Mouse (Mus musculus) liver, embryonic 15.5 days (tissue): Measurements from ENCODE around the gene Slfn2. TPM values are rescaled to one million over a fixed set of nuclear protein-coding genes. Genes with fewer than 3 reads are reported as not detected.
"Not testable (repeated sequence)": the region's sequence is repeated elsewhere in the genome, so short reads cannot be mapped to it uniquely, and the experiment has no call there.

Experiments
- ATAC-seq: fragments of 200-750 bp; cut with Nextera tagmentation; 2 replicates; pipeline ENCODE4 v1.8.0; 2017; ENCODE audit warnings: moderate number of reproducible peaks, mild to moderate bottlenecking, moderate library complexity; ENCODE audit not compliant: insufficient read depth
- H3K27ac ChIP-seq: fragments of 300-500 bp; sonication (generic); replicated peaks from 2 replicates; pipeline ENCODE4 v1.5.1; 2015; ENCODE audit warnings: mild to moderate bottlenecking, inconsistent platforms
- H3K27me3 ChIP-seq: fragments of 300-500 bp; sonication (generic); 2 replicates; pipeline ENCODE4 v1.6.1; 2015; ENCODE audit warnings: mild to moderate bottlenecking, inconsistent platforms
- H3K36me3 ChIP-seq: fragments of 300-500 bp; sonication (generic); replicated peaks from 2 replicates; pipeline ENCODE4 v1.6.1; 2015; ENCODE audit warnings: moderate library complexity, mild to moderate bottlenecking, inconsistent platforms
- H3K4me1 ChIP-seq: fragments of 300-500 bp; sonication (generic); replicated peaks from 2 replicates; pipeline ENCODE4 v1.6.1; 2015; ENCODE audit warnings: inconsistent platforms
- H3K4me2 ChIP-seq: fragments of 300-500 bp; sonication (generic); 2 replicates; pipeline ENCODE4 v1.6.1; 2015; ENCODE audit warnings: moderate library complexity, mild to moderate bottlenecking, inconsistent platforms
- H3K4me3 ChIP-seq: fragments of 300-500 bp; sonication (generic); replicated peaks from 2 replicates; pipeline ENCODE4 v1.5.1; 2015; ENCODE audit warnings: mild to moderate bottlenecking, inconsistent platforms
- H3K9ac ChIP-seq: fragments of 300-500 bp; sonication (generic); 2 replicates; pipeline ENCODE4 v1.6.1; 2015; ENCODE audit warnings: moderate library complexity, mild to moderate bottlenecking, inconsistent platforms
- H3K9me3 ChIP-seq: fragments of 300-500 bp; sonication (generic); replicated peaks from 2 replicates; pipeline ENCODE4 v1.6.1; 2016; ENCODE audit warnings: inconsistent platforms
- WGBS: fragments of 180-500 bp; shearing (Covaris S2); methylation state at CpG from one replicate; pipeline ENCODE4 v1.1.7; 2015; ENCODE audit warnings: mixed read lengths; ENCODE audit not compliant: insufficient replicate concordance; 5-methylcytosine and 5-hydroxymethylcytosine counted together
- polyA plus RNA-seq: library from polyadenylated mRNA; unstranded; fragments of >200 nt; fragmentation: Nextera tagmentation; extraction: Ambion mirVana; gene quantifications from 2 replicates; pipeline ENCODE4 v1.2.1, GENCODE M21; 2015

Gene Slfn2
- 11.6 and 11.7 TPM in 2 replicates for polyA plus RNA-seq

DNA sequence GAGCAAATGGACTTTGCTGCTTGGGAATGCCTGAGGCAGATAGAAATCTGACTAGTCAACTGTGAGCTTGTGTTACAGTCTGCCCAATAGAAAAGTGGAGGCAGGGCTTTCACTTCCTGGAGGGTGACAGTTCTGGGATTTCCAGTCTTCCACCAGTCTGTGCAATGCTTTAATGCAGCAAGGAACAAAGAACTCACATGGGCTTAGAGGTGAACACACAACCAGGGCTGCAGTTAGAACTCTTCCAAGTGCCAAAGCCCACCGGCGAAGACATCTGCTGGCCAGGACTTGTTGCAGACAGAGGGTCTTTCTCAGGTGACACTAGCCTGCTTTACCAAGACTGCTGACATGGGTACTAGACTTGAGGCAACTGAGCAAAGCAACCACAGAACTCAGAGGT is at the start of gene Slfn2:
Gene Slfn2, plus strand, starts transcription at position 167 of the 400 bp plus-strand sequence.
- peak within 1 kb of the TSS; percentile 40 for H3K4me3 ChIP-seq

DNA sequence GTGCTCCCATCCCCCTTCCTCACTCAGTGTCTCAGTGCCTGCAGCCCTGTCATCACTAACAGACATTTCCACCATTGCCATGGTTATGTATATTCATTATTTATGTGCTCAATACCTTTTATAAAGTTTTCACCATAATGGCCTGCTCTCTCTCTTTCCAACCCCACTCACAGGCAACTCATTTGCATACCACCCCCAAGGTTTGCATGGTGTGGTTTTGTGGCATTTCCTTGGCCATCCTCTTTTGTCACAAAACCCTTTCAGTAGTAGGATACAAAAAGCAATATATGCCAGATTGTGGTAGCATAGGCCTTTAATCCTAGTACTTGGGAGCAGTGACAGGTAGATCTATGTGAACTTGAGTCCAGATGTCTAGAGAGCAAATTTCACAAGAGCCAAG is 48.8 kb upstream of the Slfn2 start:
- ATAC-seq = no peak
- H3K9ac ChIP-seq = no peak overlapping the region

More for the DNA sequence above, at the start of gene Slfn2:
- Histone ChIP-seq H3K4me1 (0 out of 2 replicates have a peak, but pooled peaks cover 3% of the 10 kb centered on the region), H3K9ac (peak within 1 kb of the TSS; percentile 4; the same call in 1 of the 2 replicates), H3K27me3 (no peaks in the 10 kb centered on the region; the same call in 1 of the 2 replicates), H3K36me3 (0 out of 2 replicates have a peak, but pooled peaks cover 2% of the 10 kb centered on the region), H3K27ac (peak within 1 kb of the TSS; percentile 61), H3K4me2 (no peak within 1 kb of the TSS), H3K9me3 (no peaks in the 10 kb centered on the region)
- no peak for ATAC-seq
- 46% methylated on average over 2 of the region's 2 CpGs for WGBS

DNA sequence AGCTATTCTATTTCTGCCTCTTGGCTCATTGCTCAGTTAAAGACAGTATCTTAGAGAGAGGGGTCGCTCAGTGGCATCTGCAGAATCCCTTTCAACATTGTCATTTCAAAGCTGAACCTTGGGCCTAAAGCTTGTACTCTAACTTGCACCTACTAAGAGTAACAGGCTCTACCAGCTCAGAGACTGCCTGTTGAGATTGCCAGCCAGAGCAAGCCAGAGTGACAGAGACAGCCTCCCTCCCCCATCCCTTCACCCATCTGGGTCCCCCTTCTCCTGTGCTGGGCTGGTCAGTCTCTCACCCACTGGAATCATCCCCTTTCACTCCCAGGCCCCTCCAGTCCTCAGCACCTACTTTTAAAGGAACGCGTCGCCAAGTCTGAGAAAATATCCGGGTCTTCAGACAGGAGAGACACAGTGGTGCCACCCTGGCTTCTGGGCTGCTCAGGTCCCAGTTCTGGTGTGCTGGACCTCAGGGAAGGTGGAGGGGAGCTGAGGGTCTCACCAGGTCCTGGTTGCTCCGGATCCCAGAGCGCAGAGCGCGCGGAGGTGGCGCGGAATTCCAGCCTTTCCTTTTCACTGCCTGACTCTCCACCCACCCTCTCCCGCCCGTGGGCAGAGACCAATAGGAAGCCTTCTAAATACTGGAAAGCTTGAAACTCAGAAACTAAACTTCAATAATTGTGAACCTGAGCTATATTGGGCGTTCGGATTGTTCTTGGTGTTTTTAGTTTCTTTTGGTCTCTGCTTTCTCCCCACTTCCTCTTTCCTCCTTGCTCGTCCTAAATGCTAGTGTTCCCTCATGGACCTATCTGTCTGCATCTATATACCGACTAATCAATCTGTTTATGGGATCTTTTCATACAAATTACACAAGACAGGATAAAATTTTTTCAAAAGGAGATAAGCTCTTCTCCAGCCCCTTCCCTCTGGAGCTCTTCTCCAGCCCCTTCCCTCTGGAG is 45.1 kb upstream of the Slfn2 start:
- H3K4me1 ChIP-seq, H3K36me3 ChIP-seq, H3K27me3 ChIP-seq, H3K9me3 ChIP-seq, ATAC-seq, H3K9ac ChIP-seq: not testable (repeated sequence)
- 52% methylated on average over 18 of the region's 18 CpGs for WGBS
- peak overlapping the region; percentile 24 for H3K4me3 ChIP-seq
- H3K27ac ChIP-seq = 0 out of 2 replicates have a peak overlapping the region, but pooled peaks have one; percentile 34
- peak overlapping the region; percentile 40 for H3K4me2 ChIP-seq

More for the DNA sequence above, 48.8 kb upstream of the Slfn2 start:
- Histone ChIP-seq H3K4me2 (no peak overlapping the region), H3K27ac (no peak overlapping the region), H3K4me1 (no peaks in the 10 kb centered on the region), H3K4me3 (no peak overlapping the region), H3K36me3 (no peaks in the 10 kb centered on the region), H3K9me3 (no peaks in the 10 kb centered on the region), H3K27me3 (no peaks in the 10 kb centered on the region)

DNA sequence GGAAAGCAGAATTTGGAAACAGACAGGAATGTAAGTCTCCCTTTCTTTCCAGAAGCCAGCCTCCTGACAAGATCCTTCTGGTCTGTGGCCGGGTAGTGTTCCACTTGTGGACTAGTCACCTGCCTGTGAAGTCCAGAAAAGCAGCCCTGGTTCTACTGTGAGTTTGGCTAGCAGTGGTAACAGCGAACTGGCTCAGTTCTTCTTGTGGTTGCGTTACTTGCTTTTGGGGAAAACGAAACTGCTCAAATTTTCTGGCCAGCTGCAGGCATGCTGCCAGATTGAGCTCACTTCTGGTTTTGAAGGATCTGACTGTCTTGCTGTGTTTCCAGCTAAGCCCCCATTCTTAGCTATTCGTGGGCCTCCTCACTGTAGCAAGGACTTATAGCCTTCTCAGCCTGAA is 44.3 kb upstream of the Slfn2 start, which contains the start of gene Slfn8:
Gene Slfn8, minus strand, starts transcription at position 190 of the 400 bp plus-strand sequence.
- no peaks in the 10 kb centered on the region for H3K9me3 ChIP-seq
- WGBS = 24% methylated on average over 5 of the region's 5 CpGs
- H3K9ac ChIP-seq = no peak within 1 kb of the TSS
- no peaks in the 10 kb centered on the region for H3K27me3 ChIP-seq
- 0 out of 2 replicates have a peak within 1 kb of the TSS, but pooled peaks have one; percentile 34 for H3K27ac ChIP-seq
- H3K4me3 ChIP-seq = peak within 1 kb of the TSS; percentile 24
- ATAC-seq = no peak
- peak within 1 kb of the TSS; percentile 40 for H3K4me2 ChIP-seq
- no peaks in the 10 kb centered on the region for H3K4me1 ChIP-seq
- H3K36me3 ChIP-seq = no peaks in the 10 kb centered on the region

DNA sequence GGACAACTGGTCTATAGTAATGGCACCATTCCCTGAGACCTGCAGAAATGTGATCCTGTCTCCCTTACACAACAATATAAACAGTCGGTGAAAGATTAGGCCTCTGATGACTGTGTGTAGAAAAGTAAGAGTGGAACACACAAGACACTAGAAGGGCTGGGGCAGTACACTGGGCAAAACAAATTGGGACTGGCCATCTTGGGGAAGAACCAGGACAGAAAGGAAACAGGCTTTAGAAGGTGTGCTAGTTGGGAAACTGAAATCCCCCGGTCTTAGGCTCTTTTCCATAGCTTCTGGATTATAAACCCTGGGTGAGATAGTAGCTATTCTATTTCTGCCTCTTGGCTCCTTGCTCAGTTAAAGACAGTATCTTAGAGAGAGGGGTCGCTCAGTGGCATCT is 26.2 kb upstream of the Slfn2 start:
- not testable (repeated sequence) for H3K4me1 ChIP-seq, H3K27me3 ChIP-seq, H3K27ac ChIP-seq, H3K36me3 ChIP-seq, ATAC-seq, H3K4me2 ChIP-seq, H3K4me3 ChIP-seq, H3K9ac ChIP-seq, H3K9me3 ChIP-seq
- 56% methylated on average over 3 of the region's 3 CpGs for WGBS

DNA sequence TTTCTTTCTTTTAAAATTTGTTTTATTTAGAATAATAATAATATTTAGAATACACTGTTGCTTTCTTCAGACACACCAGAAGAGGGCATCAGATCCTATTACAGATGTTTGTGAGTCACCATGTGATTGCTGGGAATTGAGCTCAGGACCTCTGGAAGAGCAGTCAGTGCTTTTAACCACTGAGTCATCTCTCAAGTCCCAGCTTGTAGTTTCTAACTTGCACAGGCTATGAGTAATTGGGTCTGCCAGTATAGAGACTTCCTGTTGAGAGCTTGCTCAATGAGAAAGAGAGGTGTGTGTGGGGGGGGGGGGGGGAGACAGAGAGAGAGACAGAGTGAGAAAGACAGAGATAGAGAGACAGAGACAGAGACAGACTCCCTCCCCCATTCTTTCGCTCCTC is 25.8 kb upstream of the Slfn2 start:
- H3K27ac ChIP-seq = no peak overlapping the region
- no peak overlapping the region for H3K4me3 ChIP-seq
- WGBS = 36% methylated on average over 1 of the region's 1 CpGs
- no peak overlapping the region for H3K4me2 ChIP-seq
- no peaks in the 10 kb centered on the region; the same call in 1 of the 2 replicates for H3K4me1 ChIP-seq
- ATAC-seq = no peak
- no peaks in the 10 kb centered on the region for H3K36me3 ChIP-seq
- no peaks in the 10 kb centered on the region for H3K9me3 ChIP-seq
- 0 out of 2 replicates have a peak, but pooled peaks cover 2% of the 10 kb centered on the region for H3K27me3 ChIP-seq
- H3K9ac ChIP-seq = no peak overlapping the region

DNA sequence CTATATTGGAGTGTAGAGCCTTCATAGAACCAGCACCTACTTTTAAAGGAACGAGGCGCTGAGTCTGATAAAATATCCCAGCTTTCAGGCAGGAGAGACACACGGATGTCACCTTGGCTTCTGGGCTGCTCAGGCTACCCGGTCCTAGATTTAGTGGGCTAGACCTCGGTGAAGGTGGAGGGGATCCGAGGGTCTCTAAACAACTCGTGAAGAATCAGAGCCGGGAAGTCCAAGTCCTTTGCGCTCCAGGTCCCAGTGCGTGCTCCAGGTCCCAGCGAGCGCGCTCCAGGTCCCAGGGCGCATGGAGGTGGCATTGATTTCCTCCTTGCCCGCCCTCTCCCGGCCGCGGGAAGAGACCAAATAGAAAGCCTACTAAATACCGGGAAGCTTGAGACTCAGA is 25.1 kb upstream of the Slfn2 start:
- 0 out of 2 replicates have a peak, but pooled peaks cover 2% of the 10 kb centered on the region for H3K27me3 ChIP-seq
- H3K9me3 ChIP-seq = no peaks in the 10 kb centered on the region
- H3K4me1 ChIP-seq = no peaks in the 10 kb centered on the region; the same call in 1 of the 2 replicates
- no peak for ATAC-seq
- H3K9ac ChIP-seq = no peak overlapping the region
- no peak overlapping the region for H3K27ac ChIP-seq
- peak overlapping the region; percentile 23 for H3K4me3 ChIP-seq
- no peaks in the 10 kb centered on the region for H3K36me3 ChIP-seq
- H3K4me2 ChIP-seq = peak overlapping the region; percentile 46
- 6% methylated on average over 19 of the region's 19 CpGs for WGBS

DNA sequence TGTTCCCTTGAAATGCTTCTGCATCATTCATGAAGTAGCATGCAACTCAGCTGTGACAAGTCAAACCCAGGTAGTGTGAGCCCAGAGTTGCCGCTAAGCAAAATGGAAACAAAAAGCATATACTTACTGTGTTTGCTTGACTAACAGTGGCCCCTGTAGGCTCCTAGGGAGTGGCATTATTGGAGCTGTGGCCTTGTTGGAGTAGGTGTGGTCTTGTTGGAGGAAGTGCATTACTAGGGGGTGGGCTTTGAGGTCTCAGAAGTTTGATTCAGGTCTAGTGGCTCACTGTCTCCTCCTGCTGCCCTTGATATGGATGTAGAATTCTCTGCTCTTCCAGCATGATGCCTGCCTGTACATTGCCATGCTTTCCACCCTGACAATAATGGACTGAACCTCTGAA is 24.6 kb upstream of the Slfn2 start:
- no peak overlapping the region for H3K27ac ChIP-seq
- H3K36me3 ChIP-seq = no peaks in the 10 kb centered on the region
- no peaks in the 10 kb centered on the region for H3K9me3 ChIP-seq
- H3K9ac ChIP-seq = no peak overlapping the region
- H3K4me3 ChIP-seq = no peak overlapping the region
- H3K27me3 ChIP-seq = 0 out of 2 replicates have a peak, but pooled peaks cover 2% of the 10 kb centered on the region
- 5% methylated on average over 1 of the region's 1 CpGs for WGBS
- H3K4me1 ChIP-seq = no peaks in the 10 kb centered on the region; the same call in 1 of the 2 replicates
- peak overlapping the region; percentile 46 for H3K4me2 ChIP-seq
- ATAC-seq = no peak

DNA sequence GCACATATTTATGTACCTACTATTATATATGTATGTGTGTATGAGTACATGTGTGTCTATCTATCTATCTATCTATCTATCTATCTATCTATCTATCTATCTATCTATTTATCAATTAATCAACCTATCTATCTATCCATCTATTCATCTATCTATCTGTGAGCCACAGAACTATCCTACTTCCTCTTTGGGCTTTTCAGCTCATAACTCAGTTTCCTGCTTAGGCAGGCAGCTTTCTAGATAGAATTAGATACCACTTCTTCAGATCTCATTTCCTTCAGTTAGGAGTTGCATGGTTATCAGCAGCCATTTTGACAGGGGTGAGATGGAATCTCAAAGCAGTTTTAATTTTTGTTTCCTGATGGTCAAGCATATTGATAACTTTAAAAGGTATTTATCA is 23.9 kb upstream of the Slfn2 start:
- no peak overlapping the region for H3K9ac ChIP-seq
- no peak overlapping the region for H3K27ac ChIP-seq
- no peaks in the 10 kb centered on the region; the same call in 1 of the 2 replicates for H3K4me1 ChIP-seq
- H3K27me3 ChIP-seq = 0 out of 2 replicates have a peak, but pooled peaks cover 2% of the 10 kb centered on the region
- H3K4me2 ChIP-seq = no peak overlapping the region
- H3K4me3 ChIP-seq = no peak overlapping the region
- H3K9me3 ChIP-seq = no peaks in the 10 kb centered on the region
- no peaks in the 10 kb centered on the region for H3K36me3 ChIP-seq
- no peak for ATAC-seq

DNA sequence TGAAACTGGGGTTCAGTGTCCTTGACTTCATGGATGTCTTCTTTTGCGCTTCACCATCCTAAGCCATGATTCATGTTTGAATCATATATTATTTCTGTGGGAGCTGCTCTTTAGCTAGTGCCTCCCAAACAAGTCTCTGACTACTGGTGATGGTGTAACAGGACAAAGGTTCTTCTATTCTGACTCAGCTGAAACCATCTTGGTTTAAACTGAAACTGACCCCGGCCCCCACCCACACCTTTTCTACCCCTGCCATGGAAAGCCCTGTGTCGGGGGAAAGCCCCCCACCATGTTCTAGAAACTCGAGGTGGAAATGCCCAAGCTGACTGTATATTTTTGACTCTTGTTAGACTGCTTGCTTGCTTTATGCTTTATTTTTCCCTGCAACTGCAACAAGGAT is 21.0 kb upstream of the Slfn2 start:
- ATAC-seq = no peak
- WGBS = 48% methylated on average over 4 of the region's 4 CpGs
- Histone ChIP-seq H3K9ac (no peak overlapping the region), H3K4me2 (no peak overlapping the region), H3K36me3 (no peaks in the 10 kb centered on the region), H3K27me3 (0 out of 2 replicates have a peak, but pooled peaks cover 2% of the 10 kb centered on the region), H3K27ac (no peak overlapping the region), H3K4me1 (no peaks in the 10 kb centered on the region; the same call in 1 of the 2 replicates), H3K4me3 (no peak overlapping the region), H3K9me3 (no peaks in the 10 kb centered on the region)

DNA sequence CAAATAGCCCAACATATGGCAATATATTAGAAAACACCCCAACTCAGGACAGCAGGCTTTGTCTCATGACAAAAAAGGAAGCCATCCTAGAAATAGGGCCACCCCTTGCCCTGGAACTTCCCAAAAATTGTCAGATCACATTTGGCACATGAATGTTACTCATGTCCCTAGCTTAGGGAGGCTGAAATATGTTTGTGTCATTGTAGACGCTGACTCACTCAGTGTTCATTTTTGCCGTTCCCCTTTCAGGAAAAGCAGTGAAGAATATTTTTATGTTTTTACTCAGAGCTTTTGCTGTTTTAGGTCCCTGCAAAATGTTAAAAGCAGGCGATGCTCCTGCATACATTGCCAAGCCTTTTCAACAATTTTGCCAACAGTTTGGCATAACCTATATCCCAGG is 19.3 kb upstream of the Slfn2 start:
- Histone ChIP-seq H3K9me3 (no peaks in the 10 kb centered on the region), H3K4me2 (no peak overlapping the region), H3K4me3 (no peak overlapping the region), H3K9ac (no peak overlapping the region), H3K27ac (no peak overlapping the region), H3K36me3 (no peaks in the 10 kb centered on the region), H3K27me3 (no peaks in the 10 kb centered on the region), H3K4me1 (no peaks in the 10 kb centered on the region)
- ATAC-seq = no peak
- 37% methylated on average over 3 of the region's 3 CpGs for WGBS
